Mouse (Mus musculus) liver, embryonic 13.5 days (tissue): Measurements from ENCODE around the gene March10. TPM values are rescaled to one million over a fixed set of nuclear protein-coding genes. Genes with fewer than 3 reads are reported as not detected.

Source experiments
- ATAC-seq: fragments of 200-750 bp; cut with Nextera tagmentation; 2 replicates; pipeline ENCODE4 v1.8.0; 2017; ENCODE audit warnings: low read depth, mild to moderate bottlenecking, moderate number of reproducible peaks, moderate library complexity
- DNase-seq: peaks from one replicate; pipeline ENCODE4 v3.0.0; 2022
- H3K27ac ChIP-seq: fragments of 300-500 bp; sonication (generic); 2 replicates; pipeline ENCODE4 v1.5.1; 2015; ENCODE audit warnings: moderate library complexity, mild to moderate bottlenecking, inconsistent platforms
- H3K27me3 ChIP-seq: fragments of 300-500 bp; sonication (generic); 2 replicates; pipeline ENCODE4 v1.6.1; 2015; ENCODE audit warnings: mild to moderate bottlenecking, inconsistent platforms
- H3K36me3 ChIP-seq: fragments of 300-500 bp; sonication (generic); 2 replicates; pipeline ENCODE4 v1.6.1; 2015; ENCODE audit warnings: mild to moderate bottlenecking, inconsistent platforms
- H3K4me1 ChIP-seq: fragments of 300-500 bp; sonication (generic); replicated peaks from 2 replicates; pipeline ENCODE4 v1.6.1; 2015; ENCODE audit warnings: inconsistent platforms
- H3K4me2 ChIP-seq: fragments of 300-500 bp; sonication (generic); 2 replicates; pipeline ENCODE4 v1.6.1; 2015; ENCODE audit warnings: inconsistent platforms, mild to moderate bottlenecking, moderate library complexity
- H3K4me3 ChIP-seq: fragments of 300-500 bp; sonication (generic); replicated peaks from 2 replicates; pipeline ENCODE4 v1.5.1; 2015; ENCODE audit warnings: mild to moderate bottlenecking, inconsistent platforms
- H3K9ac ChIP-seq: fragments of 300-500 bp; sonication (generic); 2 replicates; pipeline ENCODE4 v1.6.1; 2015; ENCODE audit warnings: mild to moderate bottlenecking, inconsistent platforms
- H3K9me3 ChIP-seq: fragments of 300-500 bp; sonication (generic); replicated peaks from 2 replicates; pipeline ENCODE4 v1.6.1; 2016; ENCODE audit warnings: inconsistent platforms
- WGBS: fragments of 180-500 bp; shearing (Covaris S2); methylation state at CpG from one replicate; pipeline ENCODE4 v1.1.7; 2015; ENCODE audit not compliant: insufficient replicate concordance; 5-methylcytosine and 5-hydroxymethylcytosine counted together
- polyA plus RNA-seq: library from polyadenylated mRNA; unstranded; fragments of >200 nt; fragmentation: Nextera tagmentation; extraction: Ambion mirVana; gene quantifications from 2 replicates; pipeline ENCODE4 v1.2.1, GENCODE M21; 2015

Gene March10
- polyA plus RNA-seq, 1 experiment from 2014 or later = not detected

- Histone ChIP-seq H3K4me1 (peaks cover 73% of the 10 kb centered on the region), H3K9ac (peak overlapping the region; percentile 71), H3K4me3 (no peak overlapping the region), H3K27ac (peak overlapping the region; percentile 97), H3K36me3 (no peaks in the 10 kb centered on the region), H3K4me2 (peak overlapping the region; percentile 64; the same call in 1 of the 2 replicates), H3K9me3 (no peaks in the 10 kb centered on the region), H3K27me3 (peaks cover 20% of the 10 kb centered on the region)
- 17% methylated on average over 3 of the region's 3 CpGs for WGBS
- no peak; the same call in 1 of the 2 replicates for ATAC-seq
- no peak for DNase-seq
These were observed 89.4 kb downstream of the March10 start for GRCm38 (mm10) chr11:105367163-105367562.

GRCm38 (mm10) chr11:105366051-105366450 is 90.5 kb downstream of the March10 start:
- DNase-seq = peak; percentile 84
- Histone ChIP-seq H3K9ac (peak overlapping the region; percentile 71), H3K4me1 (peaks cover 74% of the 10 kb centered on the region)

GRCm38 (mm10) chr11:105365611-105366010 is 90.9 kb downstream of the March10 start:
- H3K9ac ChIP-seq = peak overlapping the region; percentile 60
- DNase-seq = no peak
- peak overlapping the region; percentile 97 for H3K27ac ChIP-seq
- peak overlapping the region; percentile 64 for H3K4me2 ChIP-seq
- ATAC-seq = no peak; the same call in 1 of the 2 replicates
- peaks cover 74% of the 10 kb centered on the region for H3K4me1 ChIP-seq
- H3K4me3 ChIP-seq = 0 out of 2 replicates have a peak overlapping the region, but pooled peaks have one; percentile 9
- no peaks in the 10 kb centered on the region for H3K9me3 ChIP-seq
- peaks cover 30% of the 10 kb centered on the region for H3K27me3 ChIP-seq
- WGBS = 57% methylated on average over 3 of the region's 3 CpGs
- no peaks in the 10 kb centered on the region for H3K36me3 ChIP-seq

More at GRCm38 (mm10) chr11:105366051-105366450, 90.5 kb downstream of the March10 start:
- H3K4me2 ChIP-seq = peak overlapping the region; percentile 64
- peak overlapping the region; percentile 23; the same call in 1 of the 2 replicates for H3K4me3 ChIP-seq
- no peaks in the 10 kb centered on the region for H3K36me3 ChIP-seq
- 17% methylated on average over 3 of the region's 4 CpGs for WGBS
- ATAC-seq = peak; percentile 97
- H3K27ac ChIP-seq = peak overlapping the region; percentile 97
- peaks cover 28% of the 10 kb centered on the region for H3K27me3 ChIP-seq
- no peaks in the 10 kb centered on the region for H3K9me3 ChIP-seq

DNA sequence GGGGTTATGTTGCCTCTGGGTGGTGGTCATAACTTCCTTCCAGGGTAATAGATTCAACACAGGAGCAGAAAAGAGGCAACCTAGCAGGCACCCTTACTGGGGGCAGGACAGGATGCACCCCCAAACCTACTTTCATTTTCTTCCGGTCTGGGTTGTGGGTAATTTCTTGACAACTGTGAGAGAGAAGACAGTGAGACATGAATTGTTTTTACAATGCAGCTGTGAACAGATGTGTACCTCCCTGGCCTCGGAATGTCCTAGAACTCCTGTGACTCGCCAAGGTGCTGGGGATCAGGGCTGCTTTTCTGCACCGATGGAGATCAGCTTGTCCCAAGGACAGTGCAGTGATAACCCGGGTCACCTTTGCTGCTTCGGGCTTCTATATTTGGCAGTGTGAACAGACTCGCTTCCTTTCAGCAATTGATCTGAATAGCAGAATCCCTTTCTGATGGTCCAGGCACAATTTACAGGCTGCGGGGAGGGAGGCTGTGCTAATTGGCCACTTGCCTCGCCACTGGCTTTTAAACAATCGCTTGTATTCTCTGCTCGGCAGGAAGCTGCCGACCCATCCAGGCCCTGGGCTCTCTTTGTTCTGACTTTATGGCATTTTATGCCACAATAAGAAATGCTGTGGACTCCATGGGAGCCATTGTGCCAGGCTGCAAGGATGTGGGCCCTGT is 92.0 kb downstream of the March10 start:
- DNase-seq (no peak), ATAC-seq (no peak)
- H3K4me3 ChIP-seq = peak overlapping the region; percentile 3
- H3K9me3 ChIP-seq = no peaks in the 10 kb centered on the region
- H3K9ac ChIP-seq = peak overlapping the region; percentile 60; the same call in 1 of the 2 replicates
- peaks cover 69% of the 10 kb centered on the region for H3K4me1 ChIP-seq
- H3K4me2 ChIP-seq = peak overlapping the region; percentile 64
- H3K36me3 ChIP-seq = no peaks in the 10 kb centered on the region
- peaks cover 32% of the 10 kb centered on the region for H3K27me3 ChIP-seq
- H3K27ac ChIP-seq = peak overlapping the region; percentile 97
- WGBS = 36% methylated on average over 12 of the region's 12 CpGs

DNA sequence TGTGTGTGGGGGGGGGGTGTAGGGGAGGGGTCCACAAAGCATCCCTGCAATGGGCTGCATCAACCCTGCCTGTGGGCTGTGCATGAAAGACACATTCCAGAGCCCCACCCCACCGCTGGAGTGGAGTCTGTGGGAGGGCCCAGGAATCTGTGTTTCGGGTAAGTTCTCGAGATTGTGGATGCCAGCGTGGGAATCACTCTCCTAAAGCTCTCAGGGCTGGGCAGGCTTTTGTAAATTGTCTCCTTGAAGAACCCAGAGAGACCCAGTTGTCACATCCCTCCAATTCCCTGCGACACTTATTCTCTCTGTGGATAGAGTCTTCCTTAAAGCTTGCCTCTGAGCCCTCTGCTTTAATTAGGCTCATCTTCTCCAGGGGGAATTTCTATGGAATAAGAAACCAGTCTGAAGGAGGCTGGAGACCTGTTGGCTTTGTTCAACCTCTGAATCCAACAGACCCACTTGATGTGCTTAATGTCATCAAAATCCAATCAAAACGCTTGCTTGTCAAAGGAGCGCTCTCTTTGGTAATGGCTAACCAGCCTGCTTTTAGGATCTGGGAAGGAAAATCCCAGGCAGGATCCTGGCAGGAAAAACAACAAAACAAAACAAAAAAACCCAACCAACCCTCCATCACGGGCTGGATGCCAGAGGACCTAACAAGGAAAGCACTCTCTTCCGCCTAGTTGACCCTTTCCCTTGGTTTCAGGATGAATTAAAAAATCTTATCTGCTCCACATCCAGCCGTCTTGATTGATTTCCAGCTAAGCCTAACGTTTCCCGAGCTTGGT is 92.7 kb downstream of the March10 start:
- Histone ChIP-seq H3K27me3 (peaks cover 32% of the 10 kb centered on the region), H3K4me3 (peak overlapping the region; percentile 62), H3K27ac (no peak overlapping the region), H3K4me1 (peaks cover 66% of the 10 kb centered on the region), H3K9ac (peak overlapping the region; percentile 60; the same call in 1 of the 2 replicates), H3K9me3 (no peaks in the 10 kb centered on the region), H3K4me2 (peak overlapping the region; percentile 85), H3K36me3 (no peaks in the 10 kb centered on the region)
- WGBS = 45% methylated on average over 12 of the region's 12 CpGs
- DNase-seq (no peak), ATAC-seq (no peak)

DNA sequence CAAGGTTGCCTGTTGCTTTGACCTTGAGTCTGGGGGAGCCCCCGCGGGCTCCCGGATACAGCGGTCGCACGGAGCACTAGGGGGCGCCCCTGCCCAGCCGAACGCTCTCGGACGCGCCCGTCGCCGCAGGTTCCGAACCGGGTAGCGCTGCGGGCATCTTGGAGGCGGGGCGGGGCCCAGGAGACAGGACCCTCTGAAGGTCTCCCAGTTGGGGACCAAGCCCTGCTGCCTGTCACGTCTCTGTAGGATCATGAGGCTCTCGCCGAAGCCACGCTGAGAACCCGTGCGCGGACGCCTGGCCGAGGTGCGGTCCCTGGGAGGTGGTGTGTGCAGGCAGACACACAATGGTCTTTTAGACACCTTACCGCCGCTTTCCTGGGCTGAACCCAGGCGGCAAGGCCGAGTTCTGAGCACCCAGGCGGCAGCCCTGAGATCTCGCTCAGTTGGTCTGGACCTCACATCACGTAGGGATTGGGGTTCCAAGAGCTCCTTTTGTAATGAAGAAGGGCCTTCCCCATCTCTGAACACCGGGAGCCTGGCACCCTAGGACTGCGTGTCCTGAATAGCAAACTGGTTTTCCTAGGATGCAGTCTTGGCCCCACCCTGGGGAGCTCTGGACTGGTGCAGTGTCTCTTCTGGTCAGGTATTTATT is 93.5 kb downstream of the March10 start:
- Histone ChIP-seq H3K9me3 (no peaks in the 10 kb centered on the region), H3K36me3 (no peaks in the 10 kb centered on the region), H3K9ac (peak overlapping the region; percentile 69), H3K27ac (no peak overlapping the region), H3K4me1 (peaks cover 59% of the 10 kb centered on the region), H3K4me2 (peak overlapping the region; percentile 85), H3K27me3 (peaks cover 32% of the 10 kb centered on the region), H3K4me3 (peak overlapping the region; percentile 62)
- no peak for ATAC-seq
- peak; percentile 66 for DNase-seq
- 2% methylated on average over 40 of the region's 40 CpGs for WGBS

DNA sequence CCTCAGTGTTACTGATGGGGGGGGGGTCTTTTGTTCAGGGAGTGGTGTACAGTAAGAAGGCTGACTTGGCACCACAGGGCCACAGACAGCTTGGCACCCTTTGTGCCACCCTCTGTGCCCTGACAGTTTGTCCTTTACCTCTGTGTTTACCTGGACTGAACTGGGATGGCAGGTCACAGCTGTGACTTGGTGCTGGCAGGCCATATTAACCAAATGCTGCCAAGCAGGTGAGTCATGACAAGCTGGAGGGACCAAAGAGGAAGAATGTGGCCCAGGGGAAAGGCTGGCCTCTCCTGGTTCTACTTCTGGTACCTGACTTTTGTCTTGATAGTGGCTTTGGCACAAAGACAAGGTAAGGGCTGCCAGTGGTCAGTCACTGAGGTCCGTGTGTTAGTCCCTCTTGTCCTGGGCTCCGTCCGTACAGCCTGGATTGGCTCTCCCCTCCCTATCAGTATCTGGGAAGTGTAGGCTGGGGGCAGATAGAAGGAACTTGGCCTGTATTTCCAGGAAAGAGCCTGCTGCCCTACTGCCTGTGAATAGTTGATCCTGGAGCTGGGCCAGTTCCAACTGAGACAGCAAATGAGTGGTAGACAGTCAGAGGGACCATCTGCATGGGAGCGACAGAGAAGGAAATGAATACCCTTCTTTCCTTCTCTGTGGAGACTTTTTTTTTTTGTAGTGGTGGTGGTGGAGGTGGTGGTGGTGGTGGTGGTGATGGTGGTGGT is 94.3 kb downstream of the March10 start:
- 83% methylated on average over 4 of the region's 4 CpGs for WGBS
- peaks cover 50% of the 10 kb centered on the region for H3K4me1 ChIP-seq

GRCm38 (mm10) chr11:105356301-105356700 is 100.2 kb downstream of the March10 start:
- H3K9me3 ChIP-seq = no peaks in the 10 kb centered on the region
- 0 out of 2 replicates have a peak, but pooled peaks cover 4% of the 10 kb centered on the region for H3K27me3 ChIP-seq
- no peak overlapping the region for H3K9ac ChIP-seq
- no peaks in the 10 kb centered on the region for H3K36me3 ChIP-seq
- peaks cover 29% of the 10 kb centered on the region for H3K4me1 ChIP-seq
- H3K4me2 ChIP-seq = no peak overlapping the region
- no peak overlapping the region for H3K27ac ChIP-seq
- H3K4me3 ChIP-seq = no peak overlapping the region
- WGBS = 35% methylated on average over 7 of the region's 7 CpGs
- ATAC-seq (no peak), DNase-seq (no peak)

More for the DNA sequence above, 94.3 kb downstream of the March10 start:
- no peaks in the 10 kb centered on the region for H3K36me3 ChIP-seq
- ATAC-seq = no peak
- peaks cover 32% of the 10 kb centered on the region for H3K27me3 ChIP-seq
- H3K9me3 ChIP-seq = no peaks in the 10 kb centered on the region
- H3K9ac ChIP-seq = no peak overlapping the region
- no peak overlapping the region for H3K4me3 ChIP-seq
- H3K27ac ChIP-seq = no peak overlapping the region
- DNase-seq = no peak
- no peak overlapping the region for H3K4me2 ChIP-seq

DNA sequence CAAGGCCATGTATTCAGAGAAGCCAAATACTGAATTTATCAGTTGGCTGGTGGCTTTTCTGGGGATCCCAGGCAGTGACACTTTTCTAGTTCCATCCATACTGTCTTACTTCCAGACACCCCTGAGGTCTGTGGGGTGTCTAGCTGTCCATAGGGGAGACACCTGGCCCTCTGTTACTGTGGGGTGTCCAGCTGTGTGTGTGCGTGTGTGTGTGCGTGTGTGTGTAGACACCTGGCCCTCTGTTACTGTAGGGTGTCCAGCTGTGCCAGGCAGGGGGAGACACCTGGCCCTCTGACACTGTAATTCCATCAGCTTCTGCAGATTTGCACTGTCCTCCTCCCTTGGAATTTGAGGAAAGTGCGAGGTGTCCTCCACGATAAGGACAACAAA is 102.6 kb downstream of the March10 start:
- Histone ChIP-seq H3K4me3 (no peak overlapping the region), H3K9ac (no peak overlapping the region), H3K4me2 (no peak overlapping the region), H3K27me3 (no peaks in the 10 kb centered on the region), H3K27ac (no peak overlapping the region), H3K36me3 (no peaks in the 10 kb centered on the region), H3K9me3 (no peaks in the 10 kb centered on the region), H3K4me1 (peaks cover 48% of the 10 kb centered on the region)
- no peak for ATAC-seq
- DNase-seq = no peak
- 83% methylated on average over 4 of the region's 4 CpGs for WGBS

GRCm38 (mm10) chr11:105352954-105353890 is 103.3 kb downstream of the March10 start:
- Histone ChIP-seq H3K36me3 (no peaks in the 10 kb centered on the region), H3K27me3 (no peaks in the 10 kb centered on the region), H3K9me3 (no peaks in the 10 kb centered on the region), H3K4me3 (no peak overlapping the region), H3K4me2 (no peak overlapping the region), H3K9ac (no peak overlapping the region), H3K27ac (no peak overlapping the region), H3K4me1 (peaks cover 55% of the 10 kb centered on the region)
- WGBS = 54% methylated on average over 9 of the region's 9 CpGs
- DNase-seq (no peak), ATAC-seq (no peak)
